Mouse (Mus musculus): ENCODE results near the gene Arid3b.

Arid3b gene

DNA sequence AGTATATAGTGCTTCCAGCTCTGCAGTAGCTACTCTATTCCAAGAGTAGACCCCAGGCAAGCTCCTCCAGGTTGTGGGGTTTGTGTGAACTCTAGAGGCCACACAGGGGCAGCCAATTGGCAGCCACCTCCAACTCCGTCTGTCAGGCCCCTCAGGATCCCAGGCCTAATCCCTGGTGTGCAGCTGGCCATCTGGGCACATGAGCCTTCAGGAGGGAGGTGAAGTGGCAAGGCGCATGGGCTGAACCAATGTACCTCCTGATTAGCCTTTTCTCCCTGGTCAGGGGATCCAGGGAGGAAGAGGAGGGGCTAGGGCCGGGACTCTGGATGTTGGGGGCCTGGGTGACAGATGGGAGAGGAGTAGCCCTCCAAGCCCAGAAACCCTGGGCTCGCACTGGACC is 60.9 kb downstream of the Arid3b start:
- DNase-seq (ENCODE audit: low spot score in 2 of 2) = no peak

DNA sequence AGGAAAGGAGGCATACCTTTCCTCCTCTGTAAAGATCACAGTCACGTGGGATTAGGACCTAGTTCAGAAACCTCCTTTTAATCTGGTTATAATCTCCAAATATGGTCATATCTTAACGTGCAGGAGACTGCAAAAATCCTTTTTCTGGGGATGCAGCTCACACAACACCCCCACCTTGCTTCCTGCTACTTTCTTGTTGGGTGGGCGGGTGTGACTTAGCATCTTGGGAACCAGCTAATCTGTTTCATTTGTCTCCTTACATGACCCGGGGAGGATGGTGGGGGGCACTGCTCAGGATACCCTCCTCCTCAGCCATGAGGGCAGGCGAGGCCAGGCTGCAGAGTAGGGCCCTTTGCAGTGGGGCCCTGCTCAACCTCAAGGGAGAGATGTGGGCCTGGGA is 61.6 kb downstream of the Arid3b start:
- no peak for DNase-seq (ENCODE audit: low spot score in 2 of 2)

DNA sequence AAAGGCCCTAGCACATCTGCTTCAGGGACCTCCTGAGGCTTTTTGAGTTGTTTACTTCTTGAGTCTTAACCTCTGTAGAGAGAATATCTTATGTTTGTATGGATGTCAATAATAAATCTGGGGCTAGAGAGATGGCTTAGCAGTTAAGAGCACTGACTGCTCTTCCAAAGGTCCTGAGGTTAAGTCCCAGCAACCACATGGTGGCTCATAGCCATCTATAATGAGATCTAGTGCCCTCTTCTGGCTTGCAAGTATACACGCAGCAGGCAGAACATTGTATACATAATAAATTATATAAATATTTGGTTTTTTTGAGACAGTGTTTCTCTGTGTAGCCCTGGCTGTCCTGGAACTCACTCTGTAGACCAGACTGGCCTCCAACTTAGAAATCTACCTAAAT is 62.4 kb downstream of the Arid3b start:
- DNase-seq (ENCODE audit: low spot score in 2 of 2) = peak in 1 of 2 experiments; percentile 61

DNA sequence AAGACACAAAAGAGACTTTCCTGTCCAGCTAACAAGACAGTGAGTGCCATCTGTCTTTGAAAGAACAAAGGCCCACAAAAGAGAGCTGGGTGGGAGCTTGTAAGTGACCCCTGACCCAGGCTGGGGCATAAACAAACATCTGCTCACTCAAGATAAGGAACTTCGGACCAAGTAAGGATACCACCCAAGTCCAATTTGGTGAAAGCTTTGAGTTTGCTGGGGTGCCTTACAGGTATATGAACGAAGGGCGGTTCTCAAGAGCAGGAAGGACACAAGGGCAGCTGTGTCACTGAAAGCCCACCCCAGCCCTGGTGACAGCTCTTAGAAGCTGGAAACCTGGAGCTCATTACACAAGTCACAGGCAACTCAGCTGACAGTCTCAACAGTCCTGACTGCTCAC is 62.8 kb downstream of the Arid3b start:
- DNase-seq (ENCODE audit: low spot score in 2 of 2) = no peak

DNA sequence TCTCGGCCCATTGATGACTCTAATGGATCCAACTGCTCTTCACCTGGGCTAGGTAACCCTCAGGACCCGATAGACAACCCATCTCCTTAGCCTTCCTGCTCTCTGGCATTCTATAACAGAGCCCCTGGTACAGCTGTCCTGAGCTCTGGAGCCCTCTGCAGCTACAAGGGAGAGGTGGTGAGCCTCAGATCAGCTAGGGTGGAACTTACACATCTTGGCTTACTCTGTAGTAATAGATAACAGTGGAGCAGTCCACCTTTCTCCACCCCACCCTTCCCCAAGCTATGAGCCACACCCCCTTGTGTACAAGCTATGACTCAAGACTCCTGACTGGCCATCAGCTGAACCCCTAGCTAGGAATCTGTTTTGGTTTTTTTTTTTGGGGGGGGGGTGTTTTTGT is 65.8 kb downstream of the Arid3b start:
- DNase-seq (ENCODE audit: low spot score in 2 of 2) = no peak

DNA sequence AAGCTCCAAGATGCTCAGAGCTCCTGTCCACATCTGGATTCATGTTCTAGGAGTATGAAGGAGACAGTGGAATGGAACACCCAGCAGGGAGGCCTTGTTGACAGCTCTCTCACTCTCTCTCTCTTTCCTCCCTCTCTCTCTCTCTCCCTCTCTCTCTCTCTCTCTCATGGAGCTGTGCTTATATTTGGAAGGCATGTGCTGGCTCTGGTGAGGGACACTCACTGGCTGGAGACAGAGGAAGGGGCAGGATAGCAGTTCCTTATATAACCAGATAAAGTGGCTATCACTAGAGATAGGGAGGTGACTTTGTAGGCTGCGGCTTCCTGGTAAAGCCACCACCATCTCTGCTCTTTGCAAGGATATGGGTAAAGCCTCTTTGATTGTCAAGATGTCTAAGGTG is 66.4 kb downstream of the Arid3b start:
- no peak for DNase-seq (ENCODE audit: low spot score in 2 of 2)

DNA sequence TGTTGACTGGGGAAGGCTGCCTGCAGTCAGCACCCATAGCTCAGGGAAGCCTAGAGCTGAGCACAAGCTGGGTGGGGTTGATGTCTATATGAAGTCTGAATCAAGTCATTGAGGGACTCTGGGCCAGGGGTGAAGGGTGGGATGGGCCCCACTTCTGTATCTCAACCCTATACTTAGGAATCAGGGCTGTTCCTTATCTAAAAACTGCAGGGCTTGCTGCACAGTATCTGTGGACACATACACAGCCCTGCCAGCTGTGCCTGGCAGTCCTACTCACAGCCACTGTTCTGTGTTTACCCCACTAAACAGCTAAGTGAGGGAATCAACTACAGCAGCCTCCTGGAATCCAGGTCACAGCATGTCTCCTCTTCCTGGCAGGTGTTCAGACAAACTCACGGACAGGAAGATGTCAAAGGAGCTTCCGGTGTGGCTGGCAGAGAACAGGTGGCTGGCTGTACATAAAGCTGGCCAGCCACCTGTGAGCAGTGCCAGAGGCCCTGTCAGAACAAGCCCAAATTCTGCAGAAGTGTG is 67.0 kb downstream of the Arid3b start:
- DNase-seq (ENCODE audit: low spot score in 2 of 2) = peak; percentile 78 to 85

DNA sequence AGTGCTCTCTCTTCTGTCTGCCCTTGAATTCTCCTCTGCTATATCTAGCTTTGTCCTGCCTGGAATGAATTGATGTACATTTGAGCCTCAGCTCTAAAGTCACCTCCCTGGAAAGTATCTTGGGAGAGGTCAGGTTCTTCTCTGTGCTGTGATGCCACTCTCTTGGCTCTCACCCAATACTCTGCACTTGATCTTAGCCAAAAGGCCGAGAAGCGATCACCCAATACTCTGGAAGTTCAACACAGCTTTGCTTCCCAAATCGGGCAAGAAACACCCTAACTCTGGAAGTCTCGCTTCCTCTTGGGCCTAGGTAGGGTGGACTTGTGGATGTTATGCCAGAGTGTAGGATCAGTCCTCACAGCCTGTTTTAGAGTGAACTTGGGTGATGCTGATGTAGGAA is 69.4 kb downstream of the Arid3b start:
- no peak for DNase-seq (ENCODE audit: low spot score in 2 of 2)

DNA sequence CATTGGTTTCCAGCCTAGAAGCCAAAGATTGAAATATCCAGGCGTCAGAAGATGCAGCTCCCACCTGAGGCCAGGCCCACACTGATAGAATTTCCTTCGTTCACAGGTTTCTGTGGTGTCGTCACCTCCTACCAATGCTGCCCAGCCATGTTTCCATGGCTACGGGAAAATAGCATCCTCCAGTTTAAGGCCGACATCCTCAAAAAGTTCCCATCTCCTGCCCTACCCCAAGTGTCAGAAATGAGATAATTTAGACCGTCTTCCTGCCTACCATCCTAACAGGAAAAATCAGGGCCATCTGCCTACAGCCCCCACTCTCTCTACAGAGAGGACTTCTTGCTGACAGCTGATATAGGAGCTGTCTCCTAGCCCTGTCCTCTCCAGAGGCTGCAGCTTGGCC is 70.2 kb downstream of the Arid3b start:
- no peak for DNase-seq (ENCODE audit: low spot score in 2 of 2)

DNA sequence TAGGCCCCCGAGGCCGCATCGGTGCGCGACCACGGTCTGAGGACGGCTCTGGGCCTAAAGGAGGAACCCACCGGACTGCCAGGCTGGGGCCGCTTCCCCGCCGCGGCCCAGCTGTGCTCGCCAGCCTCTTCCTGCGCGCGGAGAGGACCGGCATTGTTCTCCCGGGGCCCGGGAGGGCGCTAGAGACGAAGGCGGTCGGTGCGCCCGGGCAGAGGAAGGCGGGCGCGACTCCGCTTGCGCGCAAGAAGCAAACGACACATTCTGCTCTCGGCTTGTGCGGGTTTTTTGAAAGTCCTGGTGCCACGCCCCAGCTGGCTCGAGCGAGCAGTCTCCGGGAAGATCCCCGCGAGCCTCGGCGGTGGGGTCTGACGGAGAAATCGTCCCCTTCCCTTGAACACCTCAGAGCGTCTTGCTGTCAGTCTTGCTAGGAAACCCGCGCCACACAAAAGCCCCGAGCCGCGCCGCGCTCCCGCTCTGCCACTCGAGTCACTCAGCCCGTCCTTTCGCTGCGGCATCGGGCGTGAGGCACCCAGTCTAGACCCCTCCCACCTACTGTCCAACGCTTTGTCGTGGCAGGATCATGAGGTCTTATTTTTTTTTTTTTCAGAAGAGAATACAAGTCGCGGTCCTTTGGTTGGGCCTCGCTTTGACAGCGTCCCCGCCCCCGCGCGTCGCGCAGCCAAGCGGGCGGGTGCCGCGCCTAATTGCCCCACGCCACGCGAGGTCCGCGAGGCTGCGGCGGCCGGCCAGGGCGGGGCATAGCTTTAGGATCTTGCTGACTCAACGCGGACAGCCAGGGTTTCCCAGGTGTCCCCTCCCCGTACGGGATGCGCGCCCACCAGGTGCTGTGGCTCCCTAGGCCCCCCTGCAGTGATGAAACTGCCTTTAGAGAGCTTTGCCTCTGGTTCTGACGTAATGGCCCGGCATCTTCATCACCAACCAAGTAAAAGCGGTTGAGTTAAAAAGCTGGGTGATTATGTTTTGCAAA is 70.9 kb downstream of the Arid3b start, which contains the start of gene Clk3:
Gene Clk3 (minus strand): TSS at position 497 of the 988 bp plus-strand sequence.
- peak; percentile 73 for DNase-seq (ENCODE audit: low spot score in 2 of 2)

DNA sequence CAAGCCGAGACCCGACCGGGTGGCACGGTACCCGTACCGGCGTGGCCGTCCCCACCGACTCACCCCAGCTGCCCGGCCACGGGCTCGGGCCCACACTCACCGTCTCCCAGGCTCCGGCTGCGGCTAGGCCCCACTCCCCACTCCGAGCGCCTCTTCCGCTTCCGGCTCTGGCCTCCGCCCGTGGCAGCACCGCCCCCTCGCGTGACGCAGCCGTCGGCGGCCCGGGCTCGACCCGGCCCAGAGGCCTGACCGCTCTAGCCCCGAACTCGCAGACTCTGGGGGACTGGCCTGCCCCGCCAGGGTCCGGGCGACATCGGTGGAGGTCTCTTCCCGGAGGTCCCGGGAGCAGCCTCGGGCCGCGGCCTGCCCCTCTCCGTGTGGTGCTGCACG is 71.6 kb downstream of the Arid3b start:
- DNase-seq (ENCODE audit: low spot score in 2 of 2) = peak; percentile 92 to 95

DNA sequence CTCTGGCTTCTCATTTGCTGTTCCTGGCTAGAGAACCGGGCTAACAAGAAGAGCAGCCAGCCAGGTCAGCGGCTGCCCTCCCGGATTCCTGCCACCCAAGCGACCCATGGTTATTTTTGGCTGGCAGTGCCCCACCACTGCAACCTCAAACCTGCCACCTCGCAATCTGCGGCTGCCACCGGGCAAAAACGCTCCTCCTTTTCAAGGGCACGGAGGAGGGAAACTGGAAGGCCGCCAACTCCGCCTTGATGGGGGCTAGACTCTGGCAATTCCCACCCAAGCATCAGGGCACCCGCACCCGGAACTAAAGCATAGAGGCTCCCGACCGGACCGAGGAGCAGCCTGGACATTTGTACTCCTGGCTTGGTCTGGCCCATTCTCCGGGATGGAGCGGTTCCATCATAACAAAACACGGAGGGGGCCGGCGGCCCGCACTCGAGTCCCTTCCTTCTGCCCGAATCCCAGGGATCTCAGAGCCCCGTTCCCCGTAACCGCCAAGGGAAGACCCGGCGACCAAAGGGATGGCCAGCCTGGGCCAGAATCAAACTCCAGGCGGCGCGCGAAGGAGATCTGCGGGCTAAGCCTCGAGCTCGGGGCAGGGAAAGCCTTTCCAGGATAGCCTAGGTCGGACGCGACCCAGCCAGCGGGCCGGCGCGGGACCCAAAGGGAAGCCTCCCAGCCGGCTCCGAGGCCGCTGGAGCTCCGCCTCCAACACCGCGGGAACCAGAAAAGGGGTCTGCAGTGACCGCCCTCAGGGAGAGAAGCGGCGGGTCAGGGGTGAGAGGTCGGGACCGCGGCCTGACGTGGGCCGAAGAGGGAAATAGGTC is 72.2 kb downstream of the Arid3b start:
- peak; percentile 57 to 62 for DNase-seq (ENCODE audit: low spot score in 2 of 2)

DNA sequence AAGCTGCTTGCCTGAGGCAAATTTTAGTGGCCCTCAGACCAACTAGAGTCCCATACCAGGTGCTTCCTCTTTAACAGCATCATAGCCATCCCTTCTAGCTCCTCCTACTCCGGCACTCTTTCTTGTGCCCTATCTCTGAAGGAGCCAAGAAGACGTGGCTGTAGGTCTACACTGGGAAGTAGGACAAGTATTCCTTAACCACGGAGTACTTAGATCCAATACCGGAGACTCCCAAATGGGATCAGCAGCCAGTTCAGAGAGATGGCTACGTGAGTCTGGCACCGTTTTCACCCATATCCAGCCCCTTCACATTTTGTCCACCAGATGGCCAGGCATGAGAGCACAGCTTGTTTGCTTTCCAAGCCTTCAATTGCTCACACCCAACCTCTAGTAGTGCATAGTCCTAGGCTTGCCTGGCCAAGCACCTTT is 74.0 kb downstream of the Arid3b start:
- DNase-seq (ENCODE audit: low spot score in 2 of 2) = peak in 1 of 2 experiments; percentile 48

DNA sequence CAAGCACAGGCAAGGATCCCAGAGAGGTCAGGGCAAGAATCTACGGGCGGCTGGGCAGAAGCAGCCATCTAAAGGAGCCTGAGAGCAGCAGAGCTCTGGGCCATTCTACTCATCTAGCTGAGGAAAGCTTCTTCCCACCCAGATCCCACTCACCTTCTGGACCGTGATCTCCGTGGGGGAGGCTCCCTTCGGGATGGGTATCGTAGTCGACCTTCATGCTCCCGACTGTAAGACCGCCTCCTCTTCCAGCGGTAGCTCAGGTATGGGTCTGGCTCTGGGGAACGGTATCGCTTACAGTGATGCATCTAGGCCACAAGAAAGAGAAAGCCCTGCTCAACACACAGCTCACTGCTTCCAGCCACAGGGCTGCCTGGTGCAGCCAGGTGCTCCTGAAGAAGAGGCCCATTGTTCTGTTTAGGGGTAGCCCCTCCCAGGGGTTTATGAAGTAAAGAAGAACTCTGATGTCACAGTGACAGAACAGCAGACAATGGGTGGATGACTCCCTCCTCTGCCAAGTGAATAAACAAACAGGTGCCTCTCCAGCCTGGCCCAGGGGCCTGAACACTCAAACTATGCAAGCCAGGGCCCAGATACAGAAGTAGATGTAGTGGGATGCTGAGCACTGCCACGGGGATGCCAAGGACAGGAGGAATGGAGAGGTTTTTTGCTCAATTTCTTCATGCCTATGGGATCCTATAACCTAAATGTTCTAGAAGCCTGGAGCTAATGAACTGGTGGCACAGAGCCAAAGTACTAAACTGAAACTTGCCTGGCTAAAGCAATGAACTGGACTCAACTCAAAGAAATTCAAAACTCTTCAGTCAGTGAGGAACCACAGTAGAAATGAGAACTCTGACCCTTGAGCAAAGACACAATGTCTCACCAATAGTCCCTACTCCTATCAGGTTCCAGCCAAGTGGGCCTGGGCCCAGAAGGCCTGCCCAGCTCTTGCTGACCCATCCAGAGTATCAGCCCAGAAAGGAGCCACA is 74.7 kb downstream of the Arid3b start:
- peak; percentile 65 to 68 for DNase-seq (ENCODE audit: low spot score in 2 of 2)

DNA sequence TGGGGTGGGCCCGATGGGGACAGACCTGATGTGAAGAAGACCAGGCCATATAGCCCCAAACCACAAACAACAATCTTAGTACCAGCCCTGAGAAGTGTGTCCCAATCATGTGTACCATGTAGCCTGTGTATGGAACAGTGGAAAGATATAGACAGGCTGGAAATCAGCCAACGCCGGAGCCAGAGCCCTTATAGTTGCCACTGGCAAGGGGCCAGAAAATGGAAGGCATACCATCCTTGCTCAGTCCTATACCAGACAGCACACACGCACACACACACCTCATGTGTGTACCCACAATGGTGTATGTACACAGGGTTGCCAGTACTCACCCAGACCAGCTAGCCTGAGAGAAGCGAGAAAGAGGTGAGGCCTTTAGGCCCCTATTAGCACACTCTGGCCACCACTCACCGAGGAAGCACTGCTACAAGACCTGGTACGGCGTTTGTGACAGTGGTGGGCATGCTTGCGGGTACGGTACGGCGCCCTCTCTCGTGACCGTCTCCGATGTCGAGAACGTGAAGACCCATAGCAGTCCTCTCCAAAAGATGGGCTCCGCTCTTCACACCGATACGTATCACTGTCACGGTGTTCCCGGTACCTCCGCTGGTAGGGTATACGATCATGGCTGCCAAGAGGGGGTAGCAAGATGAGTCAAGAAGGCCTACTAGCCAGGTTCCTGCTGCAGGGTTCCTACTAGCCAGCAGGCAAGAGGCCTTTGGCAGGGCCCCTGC is 76.0 kb downstream of the Arid3b start:
- DNase-seq (ENCODE audit: low spot score in 2 of 2) = no peak

DNA sequence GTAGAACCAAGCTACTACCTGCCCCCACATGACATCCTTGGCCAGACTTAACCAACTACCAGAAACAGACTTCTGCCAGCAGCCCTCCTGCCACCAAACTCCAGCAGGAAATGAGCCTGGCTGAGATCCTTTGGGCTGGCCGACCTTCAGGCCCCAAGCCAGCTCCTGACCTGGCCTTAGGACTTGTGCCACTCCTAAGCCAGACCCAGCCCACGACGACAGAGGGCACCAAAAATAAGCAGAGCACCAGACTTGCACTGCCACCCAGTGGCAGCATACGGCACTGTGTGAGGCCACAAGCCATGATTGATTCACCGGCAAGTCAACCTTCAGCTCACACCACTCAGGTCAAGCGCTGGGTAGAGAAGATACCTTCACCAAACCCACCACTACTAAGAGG is 77.3 kb downstream of the Arid3b start:
- peak in 1 of 2 experiments; percentile 67 for DNase-seq (ENCODE audit: low spot score in 2 of 2)

DNA sequence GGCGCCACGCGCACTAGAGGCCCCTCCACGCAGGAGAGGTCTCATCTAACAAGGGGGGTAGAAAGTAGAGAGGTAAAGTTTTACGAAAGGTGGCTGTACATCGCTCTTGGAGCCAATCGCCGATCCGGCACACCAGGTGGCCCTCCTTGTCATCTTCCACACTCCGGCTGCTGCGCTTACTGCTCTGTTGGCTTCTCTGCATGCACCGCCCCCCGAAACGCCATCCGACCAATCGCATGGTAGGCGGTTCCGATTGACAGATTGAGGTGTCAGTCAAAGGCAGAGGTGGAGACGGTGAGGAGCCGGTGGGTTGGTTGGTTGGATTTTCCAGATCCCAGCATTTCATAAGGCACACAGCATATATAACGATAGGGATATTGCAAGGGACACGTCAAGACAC is 78.1 kb downstream of the Arid3b start:
- no peak for DNase-seq (ENCODE audit: low spot score in 2 of 2)

DNA sequence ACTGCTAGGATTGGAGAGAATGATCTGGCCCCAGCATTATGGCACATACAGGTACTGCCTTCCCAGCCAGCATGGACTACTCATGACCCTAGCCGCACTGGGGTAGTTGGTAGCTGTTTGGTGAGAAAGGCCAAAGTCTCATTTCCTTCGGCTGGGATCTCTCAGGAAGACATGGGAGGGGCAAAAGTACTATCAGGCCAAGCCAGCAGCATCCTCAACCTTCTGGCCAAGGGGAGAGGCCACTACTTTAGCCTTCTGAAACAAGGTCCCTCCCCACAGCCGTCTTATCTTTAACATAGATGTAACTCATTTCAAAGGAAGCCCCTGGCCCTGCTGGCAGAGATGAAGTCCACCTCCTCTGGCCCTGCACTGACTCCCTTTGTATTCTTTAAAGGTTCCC is 79.0 kb downstream of the Arid3b start:
- DNase-seq (ENCODE audit: low spot score in 2 of 2) = no peak

DNA sequence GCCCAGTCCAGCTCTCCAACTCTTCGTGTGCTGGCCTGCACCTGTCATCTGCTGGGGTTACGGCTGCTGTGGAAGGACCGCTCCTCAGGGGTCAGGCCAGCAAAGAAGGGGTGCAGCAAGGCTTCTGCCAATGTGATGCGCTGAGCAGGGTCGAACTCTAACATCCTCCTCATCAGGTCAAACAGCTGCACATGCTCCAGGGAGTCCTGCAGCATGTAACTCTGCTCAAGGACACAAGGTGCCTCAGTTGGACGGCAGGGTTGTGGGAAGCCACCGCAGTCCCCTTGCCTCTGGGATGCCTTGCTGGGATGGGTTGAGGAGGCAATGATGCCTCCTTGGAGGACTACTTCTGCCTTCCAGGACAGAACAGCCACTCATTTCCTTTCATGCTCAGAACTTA is 85.7 kb downstream of the Arid3b start:
- no peak for DNase-seq (ENCODE audit: low spot score in 2 of 2)

DNA sequence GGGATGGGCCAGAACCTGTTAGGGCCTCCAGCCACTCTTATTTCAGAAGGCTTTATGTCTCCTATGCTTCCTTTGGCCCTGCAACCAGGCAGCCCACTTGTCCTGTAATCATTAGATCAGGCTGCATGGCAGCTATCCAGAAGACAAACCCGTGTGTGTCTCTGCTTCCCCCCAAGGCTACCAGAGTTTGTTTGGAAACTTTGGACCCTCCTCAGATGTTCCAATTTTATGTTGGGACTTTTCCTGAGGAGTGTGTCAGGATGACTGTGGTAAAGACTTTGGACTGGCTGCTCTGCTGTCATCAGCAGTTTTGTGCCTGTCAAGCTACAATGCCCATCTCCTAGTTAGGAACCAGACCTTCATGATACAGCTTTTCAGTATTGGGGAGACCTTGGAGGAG is 87.8 kb downstream of the Arid3b start:
- no peak for DNase-seq (ENCODE audit: low spot score in 2 of 2)
